Mouse (Mus musculus) adrenal gland, postnatal 14 days (tissue): ENCODE results near the gene Asrgl1. TPM values are rescaled to one million over a fixed set of nuclear protein-coding genes. Genes with fewer than 3 reads are reported as not detected.
"Not testable (repeated sequence)": the region's sequence is repeated elsewhere in the genome, so short reads cannot be mapped to it uniquely, and the experiment has no call there.

Experiments used
- DNase-seq: peaks from one replicate; pipeline ENCODE4 v3.0.0; 2021; ENCODE audit warnings: mixed read lengths
- total RNA-seq: library from RNA; stranded (reverse); gene quantifications from 2 replicates; pipeline ENCODE4 v1.2.3, GENCODE M21; 2021

Gene Asrgl1
- total RNA-seq, 1 experiment from 2014 or later, result 12.6 TPM

- DNase-seq, result no peak
Measured at GRCm38 (mm10) chr19:9105101-9105685, 30.2 kb downstream of the Asrgl1 start.

GRCm38 (mm10) chr19:9103986-9104385 lies 31.4 kb downstream of the Asrgl1 start:
- no peak for DNase-seq

GRCm38 (mm10) chr19:9101062-9101457 lies 34.4 kb downstream of the Asrgl1 start:
- DNase-seq, result no peak

GRCm38 (mm10) chr19:9100297-9101061 lies 35.0 kb downstream of the Asrgl1 start:
- DNase-seq, result peak; percentile 68

GRCm38 (mm10) chr19:9099751-9100150 lies 35.7 kb downstream of the Asrgl1 start:
- DNase-seq, result no peak

- DNase-seq, result no peak
Measured at GRCm38 (mm10) chr19:9097441-9097840, 38.0 kb downstream of the Asrgl1 start.

GRCm38 (mm10) chr19:9095111-9095510 lies 40.3 kb downstream of the Asrgl1 start:
- no peak for DNase-seq

GRCm38 (mm10) chr19:9090709-9091108 lies 44.7 kb downstream of the Asrgl1 start:
- peak; percentile 37 for DNase-seq

GRCm38 (mm10) chr19:9090191-9090590 lies 45.2 kb downstream of the Asrgl1 start:
- DNase-seq, result no peak

GRCm38 (mm10) chr19:9087821-9088220 lies 47.6 kb downstream of the Asrgl1 start, which contains the start of gene Scgb1a1:
Scgb1a1 (minus strand) TSS chr19:9087958.
- DNase-seq, result no peak

GRCm38 (mm10) chr19:9083892-9084291 lies 51.5 kb downstream of the Asrgl1 start:
- not testable (repeated sequence) for DNase-seq

GRCm38 (mm10) chr19:9083010-9083355 lies 52.5 kb downstream of the Asrgl1 start:
- no peak for DNase-seq

- peak; percentile 91 for DNase-seq
Measured at GRCm38 (mm10) chr19:9082191-9083009, 53.0 kb downstream of the Asrgl1 start.

- DNase-seq, result no peak
Measured at GRCm38 (mm10) chr19:9081311-9082190, 53.9 kb downstream of the Asrgl1 start.

GRCm38 (mm10) chr19:9079916-9080315 lies 55.5 kb downstream of the Asrgl1 start:
- no peak for DNase-seq

GRCm38 (mm10) chr19:9076982-9077660 lies 58.3 kb downstream of the Asrgl1 start:
- no peak for DNase-seq

GRCm38 (mm10) chr19:9076035-9076434 lies 59.4 kb downstream of the Asrgl1 start:
- no peak for DNase-seq

- DNase-seq, result no peak
Measured at GRCm38 (mm10) chr19:9075558-9075957, 59.9 kb downstream of the Asrgl1 start.

- no peak for DNase-seq
Measured at GRCm38 (mm10) chr19:9074424-9074823, 61.0 kb downstream of the Asrgl1 start.

- DNase-seq, result no peak
Measured at GRCm38 (mm10) chr19:9073776-9074411, 61.5 kb downstream of the Asrgl1 start.

GRCm38 (mm10) chr19:9072157-9072530 lies 63.3 kb downstream of the Asrgl1 start:
- DNase-seq, result no peak
